Mouse (Mus musculus): ENCODE data around the gene Sidt1. TPM values are rescaled to one million over a fixed set of nuclear protein-coding genes. Genes with fewer than 3 reads are reported as not detected.

The Sidt1 gene
- total RNA-seq (2021), result under 1 TPM; 0.18 to 0.30 TPM
- long read RNA-seq, experiment 1, result 0 reads
- long read RNA-seq, experiment 2, result 0 reads

GRCm38 (mm10) chr16:44332861-44333284, at the start of gene Sidt1:
Gene Sidt1 (minus strand): TSS chr16:44333196.
- intact Hi-C loops (cut with DNase I), result no loop called here
- DNase-seq, result no peak

- intact Hi-C loops (cut with DNase I), result no loop called here
- no peak for DNase-seq
Observed at GRCm38 (mm10) chr16:44381578-44381977, 48.6 kb upstream of the Sidt1 start.

GRCm38 (mm10) chr16:44380006-44380405, 47.0 kb upstream of the Sidt1 start:
- no peak for DNase-seq
- intact Hi-C loops (cut with DNase I), result no loop called here

GRCm38 (mm10) chr16:44375459-44375858, 42.5 kb upstream of the Sidt1 start:
- intact Hi-C loops (cut with DNase I), result no loop called here
- DNase-seq, result no peak

- intact Hi-C loops (cut with DNase I), result no loop called here
- DNase-seq, result no peak
Observed at GRCm38 (mm10) chr16:44365522-44365921, 32.5 kb upstream of the Sidt1 start.

- DNase-seq, result no peak
- intact Hi-C loops (cut with DNase I), result loop anchor here (1.0 kb wide), 1 partner anchor 119 kb away; no protein-coding TSS in a partner anchor
Observed at GRCm38 (mm10) chr16:44361921-44362890, 29.2 kb upstream of the Sidt1 start.

GRCm38 (mm10) chr16:44357571-44358268, 24.7 kb upstream of the Sidt1 start:
- intact Hi-C loops (cut with DNase I), result loop anchor here (5.0 kb wide), 1 partner anchor 60 kb away; no protein-coding TSS in a partner anchor
- DNase-seq, result peak in 1 of 2 experiments; percentile 33

GRCm38 (mm10) chr16:44356291-44356690, 23.3 kb upstream of the Sidt1 start:
- intact Hi-C loops (cut with DNase I), result loop anchor here (5.0 kb wide), 1 partner anchor 59 kb away; no protein-coding TSS in a partner anchor
- no peak for DNase-seq

GRCm38 (mm10) chr16:44349801-44350397, 16.9 kb upstream of the Sidt1 start:
- intact Hi-C loops (cut with DNase I), result no loop called here
- no peak for DNase-seq

- DNase-seq, result peak; percentile 93 to 95
- intact Hi-C loops (cut with DNase I), result no loop called here
Observed at GRCm38 (mm10) chr16:44347071-44347901, 14.3 kb upstream of the Sidt1 start, which contains the start of gene Spice1. Gene Spice1 (plus strand): TSS chr16:44347121.

GRCm38 (mm10) chr16:44337541-44337940, 4.5 kb upstream of the Sidt1 start:
- DNase-seq, result no peak
- intact Hi-C loops (cut with DNase I), result no loop called here

GRCm38 (mm10) chr16:44331995-44332860, 768 bp downstream of the Sidt1 start:
- intact Hi-C loops (cut with DNase I), result no loop called here
- no peak for DNase-seq

- intact Hi-C loops (cut with DNase I), result no loop called here
- DNase-seq, result no peak
Observed at GRCm38 (mm10) chr16:44331671-44331994, 1.4 kb downstream of the Sidt1 start.

- intact Hi-C loops (cut with DNase I), result no loop called here
- no peak for DNase-seq
Observed at GRCm38 (mm10) chr16:44331154-44331553, 1.8 kb downstream of the Sidt1 start.

- DNase-seq, result no peak
- intact Hi-C loops (cut with DNase I), result no loop called here
Observed at GRCm38 (mm10) chr16:44330657-44331056, 2.3 kb downstream of the Sidt1 start.

- no peak for DNase-seq
- intact Hi-C loops (cut with DNase I), result no loop called here
Observed at GRCm38 (mm10) chr16:44328644-44329043, 4.4 kb downstream of the Sidt1 start.

GRCm38 (mm10) chr16:44320232-44320631, 12.8 kb downstream of the Sidt1 start:
- intact Hi-C loops (cut with DNase I), result no loop called here
- DNase-seq, result no peak

GRCm38 (mm10) chr16:44316350-44316749, 16.6 kb downstream of the Sidt1 start:
- no peak for DNase-seq
- intact Hi-C loops (cut with DNase I), result no loop called here

- no peak for DNase-seq
- intact Hi-C loops (cut with DNase I), result no loop called here
Observed at GRCm38 (mm10) chr16:44313422-44313821, 19.6 kb downstream of the Sidt1 start.
